Mouse (Mus musculus) limb, embryonic 14.5 days (tissue): Measurements from ENCODE around the gene 1700029I15Rik. TPM values are rescaled to one million over a fixed set of nuclear protein-coding genes. Genes with fewer than 3 reads are reported as not detected.
A peak's percentile ranks its signal among the peaks of the same experiment; 100 is the strongest.

Experiments used
- ATAC-seq: fragments of 200-750 bp; cut with Nextera tagmentation; 2 replicates; pipeline ENCODE4 v1.8.0; 2017; ENCODE audit warnings: low read depth, moderate number of reproducible peaks, moderate TSS enrichment; ENCODE audit not compliant: low FRiP score
- DNase-seq: peaks from one replicate; pipeline ENCODE4 v3.0.0-alpha.2; 2015; ENCODE audit warnings: low spot score
- H3K27ac ChIP-seq: fragments of 300-500 bp; sonication (generic); replicated peaks from 2 replicates; pipeline ENCODE4 v1.5.1; 2014; ENCODE audit warnings: low read depth, mild to moderate bottlenecking, low read length, moderate library complexity, mixed read lengths
- H3K27me3 ChIP-seq: fragments of 300-500 bp; sonication (generic); 2 replicates; pipeline ENCODE4 v1.6.1; 2014; ENCODE audit warnings: low read length, mixed read lengths; ENCODE audit not compliant: control insufficient read depth, insufficient read depth
- H3K36me3 ChIP-seq: fragments of 300-500 bp; sonication (generic); 2 replicates; pipeline ENCODE4 v1.6.1; 2014; ENCODE audit warnings: mild to moderate bottlenecking, low read length, moderate library complexity, mixed read lengths; ENCODE audit not compliant: control insufficient read depth, insufficient read depth
- H3K4me1 ChIP-seq: fragments of 300-500 bp; sonication (generic); 2 replicates; pipeline ENCODE4 v1.6.1; 2014; ENCODE audit warnings: antibody characterized with exemption, low read length, mixed read lengths; ENCODE audit not compliant: control insufficient read depth, insufficient read depth
- H3K4me2 ChIP-seq: fragments of 300-500 bp; sonication (generic); replicated peaks from 2 replicates; pipeline ENCODE4 v1.6.1; 2014; ENCODE audit warnings: low read depth, mild to moderate bottlenecking, low read length, moderate library complexity; ENCODE audit not compliant: severe bottlenecking
- H3K4me3 ChIP-seq: fragments of 300-500 bp; sonication (generic); replicated peaks from 2 replicates; pipeline ENCODE4 v1.5.1; 2014; ENCODE audit warnings: low read length
- H3K9ac ChIP-seq: fragments of 300-500 bp; sonication (generic); 2 replicates; pipeline ENCODE4 v1.6.1; 2014; ENCODE audit warnings: mild to moderate bottlenecking, low read depth, low read length, moderate library complexity; ENCODE audit not compliant: severe bottlenecking
- H3K9me3 ChIP-seq: fragments of 300-500 bp; sonication (generic); 2 replicates; pipeline ENCODE4 v1.6.1; 2016; ENCODE audit warnings: low read length; ENCODE audit not compliant: control insufficient read depth
- POLR2A ChIP-seq: fragments of 200-500 bp; IDR thresholded peaks from 2 replicates; pipeline ENCODE4 v1.8.0; 2012; ENCODE audit warnings: inconsistent platforms, mild to moderate bottlenecking, moderate library complexity, borderline replicate concordance; ENCODE audit not compliant: insufficient read depth, insufficient read length; ENCODE audit errors: extremely low read depth
- WGBS: fragments of 180-500 bp; shearing (Covaris S2); extraction: QIAGEN DNeasy Blood & Tissue Kit; methylation state at CpG from one replicate; pipeline ENCODE4 v1.1.7; 2014; 5-methylcytosine and 5-hydroxymethylcytosine counted together
- microRNA-seq: library from miRNA; unstranded; fragments of <30 nt; microRNA quantifications from one replicate; pipeline ENCODE4, GENCODE M21; 2016
- polyA plus RNA-seq, 2 experiments: library from polyadenylated mRNA; depleted of rRNA in 1 of 2; stranded (reverse) in 1 of 2; unstranded in 1 of 2; fragments of >200 nt; fragmentation: Nextera tagmentation in 1 of 2; extraction: Ambion mirVana in 1 of 2; gene quantifications; 2 replicates each; pipeline versions ENCODE4 v1.2.1 to v1.2.3; 2012 to 2014

1700029I15Rik gene
- polyA plus RNA-seq, 2 experiments: 1.7 to 3.1 TPM

DNA sequence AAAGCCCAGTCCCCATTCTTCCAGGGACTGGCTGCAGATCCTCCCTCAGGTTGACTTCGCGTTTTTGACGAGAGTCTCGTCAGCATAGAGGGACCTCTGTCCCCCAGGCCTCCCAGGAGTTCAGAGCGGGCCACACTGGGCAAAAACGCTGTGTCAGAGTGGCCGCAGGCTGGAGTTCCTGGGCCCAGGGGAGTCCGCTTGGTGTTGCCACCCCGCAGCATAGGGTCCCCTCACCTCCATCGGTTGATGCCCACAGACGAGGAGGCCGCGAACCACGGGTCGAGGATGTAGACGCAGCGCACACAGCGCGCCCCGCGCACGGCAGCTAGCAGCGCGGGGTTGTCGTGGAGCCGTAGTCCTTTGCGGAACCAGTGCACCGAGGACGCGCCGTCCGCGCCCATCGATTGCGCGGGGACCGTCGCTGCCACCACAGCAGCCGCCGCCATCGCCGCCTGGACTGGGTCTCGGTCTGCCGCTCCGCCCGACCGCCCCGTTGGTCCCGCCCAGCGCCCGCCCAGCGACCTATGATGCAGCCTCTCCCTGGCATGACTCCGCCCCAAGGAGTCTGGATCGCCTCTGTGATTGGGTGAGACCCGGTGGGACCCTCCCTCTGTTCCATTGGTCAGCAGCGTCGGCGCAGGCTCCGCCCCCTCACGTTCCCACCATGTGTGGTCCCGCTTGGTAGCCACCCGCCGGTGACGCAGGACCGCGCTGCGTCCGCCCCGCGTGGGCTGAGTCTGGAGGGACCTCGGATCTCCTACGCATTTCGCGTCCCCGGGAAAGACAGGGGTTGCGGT lies 51.4 kb downstream of the 1700029I15Rik start, which contains the start of gene Cry2:
TSS of gene Cry2 (minus strand) at position 466 of the 797 bp plus-strand sequence.
- Histone ChIP-seq H3K4me3 (peak within 1 kb of the TSS; percentile 88), H3K27me3 (no peaks in the 10 kb centered on the region), H3K27ac (peak within 1 kb of the TSS; percentile 55), H3K36me3 (no peaks in the 10 kb centered on the region), H3K4me2 (peak within 1 kb of the TSS; percentile 82), H3K9ac (peak within 1 kb of the TSS; percentile 83), H3K4me1 (peaks cover 36% of the 10 kb centered on the region), H3K9me3 (no peaks in the 10 kb centered on the region)
- WGBS: 0% methylated on average over 46 of the region's 76 CpGs
- TF ChIP-seq POLR2A: peak; percentile 62; the same call in 1 of the 2 replicates
- ATAC-seq: peak; percentile 99
- DNase-seq: peak; percentile 99

DNA sequence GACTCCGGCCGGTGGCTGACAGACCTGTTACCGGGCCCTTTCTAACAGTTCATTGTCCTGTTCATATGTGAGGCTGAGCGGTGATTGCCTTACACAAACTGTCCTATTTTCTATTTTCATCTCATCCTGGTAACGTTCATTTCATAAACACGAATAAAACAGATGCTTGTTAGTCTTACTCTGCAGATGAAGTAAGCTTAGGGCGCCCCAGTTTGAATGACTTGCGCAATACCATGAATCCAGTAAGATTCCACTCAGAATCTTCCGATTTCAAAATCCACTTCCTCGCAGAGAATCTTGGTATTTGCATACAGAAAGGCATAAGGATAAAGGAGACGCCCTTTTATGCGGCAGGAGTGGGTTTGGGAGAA lies 52.0 kb downstream of the 1700029I15Rik start:
- peaks cover 34% of the 10 kb centered on the region for H3K4me1 ChIP-seq
- H3K27me3 ChIP-seq: no peaks in the 10 kb centered on the region
- WGBS: 9% methylated on average over 12 of the region's 12 CpGs
- DNase-seq (no peak), ATAC-seq (no peak)
- no peaks in the 10 kb centered on the region for H3K36me3 ChIP-seq
- H3K4me2 ChIP-seq: peak overlapping the region; percentile 82
- H3K9ac ChIP-seq: peak overlapping the region; percentile 48
- no peak overlapping the region for H3K27ac ChIP-seq
- H3K9me3 ChIP-seq: no peaks in the 10 kb centered on the region
- TF ChIP-seq POLR2A: no peak
- peak overlapping the region; percentile 88 for H3K4me3 ChIP-seq

DNA sequence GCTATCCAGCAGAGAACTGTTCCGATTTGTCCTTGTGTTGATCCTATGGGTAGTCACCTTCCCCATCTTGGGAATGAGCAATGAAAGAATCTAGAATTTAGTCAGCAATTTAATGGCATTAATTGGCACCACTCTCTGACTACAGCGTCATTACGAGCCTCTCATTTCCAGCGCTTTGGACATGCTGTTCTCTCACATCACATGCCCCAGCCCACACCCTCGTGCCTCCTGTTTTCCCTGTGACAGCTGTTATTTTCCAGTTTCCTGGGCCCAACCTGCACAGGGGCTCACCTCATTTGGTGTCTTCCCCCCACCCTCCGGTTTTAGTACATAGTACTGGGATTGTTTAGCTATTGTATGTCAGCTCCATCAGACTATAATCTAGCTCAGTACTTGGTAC lies 52.7 kb downstream of the 1700029I15Rik start:
- no peak overlapping the region for H3K27ac ChIP-seq
- ATAC-seq (no peak), DNase-seq (no peak)
- H3K27me3 ChIP-seq: no peaks in the 10 kb centered on the region
- no peaks in the 10 kb centered on the region for H3K36me3 ChIP-seq
- WGBS: 47% methylated on average over 6 of the region's 6 CpGs
- H3K9ac ChIP-seq: no peak overlapping the region
- no peak for TF ChIP-seq POLR2A
- no peak overlapping the region for H3K4me3 ChIP-seq
- no peak overlapping the region for H3K4me2 ChIP-seq
- peaks cover 32% of the 10 kb centered on the region for H3K4me1 ChIP-seq
- no peaks in the 10 kb centered on the region for H3K9me3 ChIP-seq

Small RNAs within 50 kb of the gene (microRNA-seq; reads per million reads assigned to microRNA genes)
- not detected for gene Mir7000

Other genes with a start within 250 kb of the 1700029I15Rik start
- 26.4 and 30.6 TPM in 2 replicates for gene Pex16, start 7.9 kb upstream of the 1700029I15Rik start, polyA plus RNA-seq (2012; rRNA removed)
- 22.3 TPM in 2 replicates for gene Pex16, start 7.9 kb upstream of the 1700029I15Rik start, polyA plus RNA-seq (2014; fragmentation: Nextera tagmentation; extraction: Ambion mirVana)
- gene Large2, start 7.7 kb upstream of the 1700029I15Rik start, polyA plus RNA-seq (2012; rRNA removed): 32.7 and 41.1 TPM in 2 replicates
- gene Large2, start 7.7 kb upstream of the 1700029I15Rik start, polyA plus RNA-seq (2014; fragmentation: Nextera tagmentation; extraction: Ambion mirVana): 15.0 and 16.3 TPM in 2 replicates
- 42.5 and 54.8 TPM in 2 replicates for gene Mapk8ip1, start 18.7 kb downstream of the 1700029I15Rik start, polyA plus RNA-seq (2012; rRNA removed)
- 12.9 and 13.8 TPM in 2 replicates for gene Mapk8ip1, start 18.7 kb downstream of the 1700029I15Rik start, polyA plus RNA-seq (2014; fragmentation: Nextera tagmentation; extraction: Ambion mirVana)
- 27.2 and 33.5 TPM in 2 replicates for gene Cry2, start 51.5 kb downstream of the 1700029I15Rik start, polyA plus RNA-seq (2012; rRNA removed)
- gene Cry2, start 51.5 kb downstream of the 1700029I15Rik start, polyA plus RNA-seq (2014; fragmentation: Nextera tagmentation; extraction: Ambion mirVana): 30.2 and 34.8 TPM in 2 replicates
- gene Slc35c1, start 78.0 kb downstream of the 1700029I15Rik start, polyA plus RNA-seq (2012; rRNA removed): 16.1 and 24.1 TPM in 2 replicates
- 14.3 and 15.1 TPM in 2 replicates for gene Slc35c1, start 78.0 kb downstream of the 1700029I15Rik start, polyA plus RNA-seq (2014; fragmentation: Nextera tagmentation; extraction: Ambion mirVana)
- 15.2 and 21.6 TPM in 2 replicates for gene Chst1, start 217.2 kb downstream of the 1700029I15Rik start, polyA plus RNA-seq (2012; rRNA removed)
- 6.9 and 7.1 TPM in 2 replicates for gene Chst1, start 217.2 kb downstream of the 1700029I15Rik start, polyA plus RNA-seq (2014; fragmentation: Nextera tagmentation; extraction: Ambion mirVana)